Mouse (Mus musculus) gastrocnemius, postnatal 14 days (tissue): Measurements from ENCODE around the gene Prrc2b. TPM values are rescaled to one million over a fixed set of nuclear protein-coding genes. Genes with fewer than 3 reads are reported as not detected.

Experiments
- DNase-seq: peaks from one replicate; pipeline ENCODE4 v3.0.0; 2021; ENCODE audit warnings: mixed read lengths
- intact Hi-C: fragments of 180-260 bp; cut with DNase I; formaldehyde crosslinking; loops from one replicate; pipeline ENCODE4 v1.15.1; 2025; ENCODE audit warnings: low total_unique reads
- total RNA-seq, 2 experiments: library from RNA; stranded (reverse); gene quantifications; 2 replicates each; pipeline ENCODE4 v1.2.3; 2021

Gene Prrc2b
- total RNA-seq, 2 experiments from 2014 or later = 79.2 to 83.9 TPM

DNA sequence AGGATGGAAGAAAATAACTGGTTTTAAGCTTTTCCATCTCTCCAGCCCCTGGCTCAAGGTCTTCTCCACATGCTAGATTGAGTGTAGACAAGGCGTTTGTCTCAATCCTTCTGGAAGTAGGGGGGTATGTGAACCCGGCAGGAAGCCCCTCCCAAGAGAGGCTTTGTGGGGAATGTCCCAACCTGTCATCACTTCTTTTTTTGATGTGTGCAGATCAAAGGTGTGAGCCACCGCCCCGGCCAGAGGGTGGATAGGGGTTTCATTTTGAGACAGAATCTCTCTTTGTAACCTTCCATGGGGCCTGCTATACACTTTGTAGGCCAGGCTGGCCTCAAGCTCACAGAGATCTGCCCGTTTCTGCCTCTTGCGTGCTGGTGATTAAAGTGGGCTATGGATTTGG is 4.7 kb downstream of the Prrc2b start:
- intact Hi-C loops = no loop called here
- no peak for DNase-seq

DNA sequence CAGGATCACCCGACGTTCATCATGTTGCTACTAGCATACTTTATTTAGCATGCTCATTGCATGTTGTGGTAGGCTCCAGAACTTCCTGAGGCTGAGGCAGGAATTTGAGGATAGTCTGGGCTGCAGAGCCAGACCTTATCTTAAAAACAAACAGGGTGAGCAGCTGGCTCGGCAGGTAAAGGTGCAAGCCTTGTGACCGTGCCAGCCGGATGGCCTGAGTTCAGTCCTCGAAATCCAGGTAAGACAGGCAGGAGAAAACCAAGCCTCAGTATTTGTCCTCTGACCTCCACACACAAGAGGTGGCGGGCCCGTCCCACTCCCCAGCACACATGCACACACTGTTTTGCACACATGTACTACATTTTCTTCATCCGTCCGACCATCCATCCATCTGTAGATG is 5.8 kb downstream of the Prrc2b start:
- intact Hi-C loops = no loop called here

DNA sequence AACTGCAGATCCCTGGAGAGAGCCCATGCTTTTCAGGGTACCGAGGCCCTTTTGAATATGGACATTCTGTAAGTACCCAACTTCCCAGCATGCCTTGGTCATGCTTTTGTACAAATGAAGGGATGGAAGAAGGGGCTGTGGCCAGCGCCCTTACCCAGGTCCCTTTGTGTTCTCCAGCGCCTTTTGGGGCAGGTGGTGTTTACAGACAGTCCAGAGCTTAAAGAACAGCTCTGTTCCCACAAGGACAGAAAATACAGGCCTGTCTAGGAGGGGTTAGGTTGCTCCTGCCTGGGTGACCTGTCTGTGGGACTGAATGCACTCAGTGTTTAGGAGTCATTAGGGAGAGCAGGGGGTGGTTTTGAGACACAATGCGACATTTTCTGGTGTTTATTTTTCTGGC is 6.4 kb downstream of the Prrc2b start:
- no peak for DNase-seq
- intact Hi-C loops = no loop called here

More for the DNA sequence above, 5.8 kb downstream of the Prrc2b start:
- no peak for DNase-seq

DNA sequence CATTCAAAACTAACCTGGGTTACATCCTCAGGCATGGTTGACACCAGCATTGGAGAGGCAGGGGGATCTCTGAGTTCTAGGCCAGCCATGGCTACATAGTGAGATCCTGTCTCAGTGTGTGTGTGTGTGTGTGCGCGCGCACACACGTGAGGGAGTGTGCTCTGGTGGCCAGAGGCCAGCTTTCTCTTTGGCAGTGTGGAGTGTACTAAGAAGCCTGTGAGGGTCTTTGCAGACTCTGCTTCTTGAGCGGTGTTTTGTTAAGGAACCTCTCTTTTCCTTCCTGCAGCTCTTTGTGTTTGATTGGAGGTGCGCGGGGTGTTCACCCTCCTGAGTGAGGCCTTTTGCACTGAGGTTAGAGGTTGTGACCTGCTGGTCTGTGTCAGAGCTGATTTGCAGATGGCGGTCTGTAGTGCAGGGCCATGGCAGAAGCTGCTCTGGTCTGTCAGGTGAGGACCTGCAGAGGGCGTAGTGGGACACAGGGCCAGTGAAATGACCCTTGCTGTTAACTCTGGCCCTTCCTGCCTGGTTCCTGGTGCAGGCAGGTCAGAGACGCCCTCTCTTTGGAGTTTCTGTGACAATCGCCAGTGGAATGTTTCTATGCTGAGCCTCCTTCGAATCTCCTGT is 7.8 kb downstream of the Prrc2b start:
- intact Hi-C loops = no loop called here
- DNase-seq = no peak

DNA sequence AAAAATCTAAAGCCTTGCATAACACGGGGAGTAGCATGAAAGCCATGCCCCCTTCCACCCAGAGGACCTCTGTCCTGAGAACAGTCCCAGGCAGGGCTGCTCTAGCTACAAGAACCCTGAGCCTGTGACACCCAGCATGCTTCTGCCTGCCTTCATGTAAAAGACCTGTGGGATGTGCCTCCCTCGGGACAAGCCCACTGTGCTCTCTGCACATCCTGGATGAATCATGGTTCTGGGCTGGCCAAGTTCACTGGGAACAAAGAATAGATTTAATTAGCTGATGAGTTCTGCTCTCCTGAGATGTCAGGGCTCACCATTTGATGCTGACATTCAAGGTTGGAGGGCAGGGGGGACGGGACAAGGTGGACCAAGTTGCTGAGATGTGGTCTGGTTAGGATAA is 9.6 kb downstream of the Prrc2b start:
- intact Hi-C loops = no loop called here
- no peak for DNase-seq

DNA sequence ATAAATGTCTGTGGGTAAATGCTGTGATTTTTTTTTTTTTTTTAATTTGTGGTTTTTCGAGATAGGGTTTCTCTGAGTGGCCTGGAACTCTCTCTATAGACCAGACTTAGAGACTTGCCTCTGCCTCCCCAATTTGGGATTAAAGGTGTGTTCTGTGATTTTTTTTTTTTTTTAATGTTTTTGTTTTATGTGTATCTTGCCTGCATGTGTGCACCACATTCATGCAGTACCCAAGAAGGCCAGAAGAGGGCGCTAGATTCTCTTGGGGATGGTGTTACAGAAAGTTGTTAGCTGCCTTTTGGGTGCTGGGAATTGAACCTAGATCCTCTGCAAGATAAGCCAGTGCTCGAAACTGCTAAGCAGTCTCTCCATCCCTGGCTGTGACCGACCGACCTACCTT is 10.1 kb downstream of the Prrc2b start:
- intact Hi-C loops = no loop called here
- DNase-seq = no peak

DNA sequence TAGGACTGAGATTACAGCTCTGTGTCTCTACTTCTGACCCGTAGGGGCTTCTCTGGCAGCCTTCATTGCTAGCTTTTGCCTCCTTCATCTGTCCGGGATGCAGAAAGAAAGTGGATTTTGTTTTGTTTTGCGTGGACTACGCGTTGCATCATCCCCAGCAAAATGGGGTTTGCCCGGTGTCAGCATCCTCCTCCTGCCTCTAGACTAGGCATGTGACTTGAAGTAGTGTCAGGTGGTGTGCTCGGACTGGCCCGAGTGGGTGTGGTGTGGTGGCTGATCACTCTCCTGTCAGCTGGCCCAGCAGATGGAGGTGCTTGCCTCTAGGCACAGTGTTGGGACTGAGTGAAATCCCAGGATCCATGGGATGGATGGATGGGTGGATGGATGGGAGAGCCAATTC is 11.2 kb downstream of the Prrc2b start:
- intact Hi-C loops = no loop called here
- DNase-seq = no peak

DNA sequence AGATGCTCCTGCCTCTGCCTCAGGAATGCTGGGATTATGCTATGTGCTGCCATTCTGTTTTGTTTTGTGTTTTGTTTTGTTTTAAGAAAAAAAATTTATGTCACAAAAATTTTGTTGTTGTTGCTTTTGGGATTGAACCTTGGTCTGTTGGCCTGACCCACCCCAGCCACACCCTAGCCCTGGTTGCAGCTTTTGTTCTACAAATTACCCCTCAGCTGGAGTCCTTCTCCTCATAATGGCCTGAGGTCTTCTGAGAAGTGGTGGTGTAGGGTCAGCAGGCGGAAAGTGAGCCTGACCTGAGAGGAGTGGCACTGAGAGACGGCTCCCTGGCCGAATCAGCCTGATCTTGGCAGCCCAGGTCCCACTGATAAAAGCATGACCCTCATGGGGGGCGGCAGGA is 11.8 kb downstream of the Prrc2b start:
- intact Hi-C loops = no loop called here
- no peak for DNase-seq

DNA sequence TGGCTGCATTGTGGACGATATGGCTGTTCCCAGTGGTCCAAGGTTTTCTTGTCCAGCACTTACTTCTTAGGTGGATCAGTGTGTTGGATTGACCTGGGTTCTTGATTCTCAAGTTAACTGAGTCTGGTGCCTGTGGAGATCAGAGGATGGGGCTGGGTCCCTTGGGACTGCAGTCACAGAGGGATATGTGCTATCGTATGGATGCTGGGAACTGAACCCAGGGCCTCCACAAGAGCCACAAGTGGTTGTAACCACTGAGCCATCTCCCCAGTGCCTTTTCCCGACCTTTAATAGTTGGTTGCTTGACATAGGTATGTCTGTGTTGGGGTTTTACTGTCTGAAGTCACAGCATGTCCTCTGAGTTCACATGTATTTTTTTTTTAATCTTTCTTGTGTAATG is 12.2 kb downstream of the Prrc2b start:
- no peak for DNase-seq
- intact Hi-C loops = no loop called here

DNA sequence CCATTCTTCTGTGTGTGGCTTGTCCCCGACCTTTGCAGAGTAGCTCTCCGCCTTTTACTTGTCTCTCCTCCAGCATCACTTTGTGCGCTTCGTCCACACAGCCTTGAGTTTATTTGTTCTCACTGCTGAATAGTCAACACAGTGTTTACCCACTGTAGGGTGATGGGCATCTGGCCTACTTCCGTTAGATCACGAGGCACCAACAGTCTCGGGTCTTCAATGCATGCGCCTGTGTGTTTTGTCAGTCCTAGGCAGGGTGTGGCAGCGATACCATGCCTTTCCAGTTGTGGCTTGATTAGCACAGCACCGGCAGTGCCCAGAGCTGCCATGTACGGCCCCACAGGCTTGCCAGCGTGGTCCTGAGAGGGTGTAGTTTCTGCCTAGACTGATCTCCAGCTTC is 13.6 kb downstream of the Prrc2b start:
- intact Hi-C loops = no loop called here
- no peak for DNase-seq

DNA sequence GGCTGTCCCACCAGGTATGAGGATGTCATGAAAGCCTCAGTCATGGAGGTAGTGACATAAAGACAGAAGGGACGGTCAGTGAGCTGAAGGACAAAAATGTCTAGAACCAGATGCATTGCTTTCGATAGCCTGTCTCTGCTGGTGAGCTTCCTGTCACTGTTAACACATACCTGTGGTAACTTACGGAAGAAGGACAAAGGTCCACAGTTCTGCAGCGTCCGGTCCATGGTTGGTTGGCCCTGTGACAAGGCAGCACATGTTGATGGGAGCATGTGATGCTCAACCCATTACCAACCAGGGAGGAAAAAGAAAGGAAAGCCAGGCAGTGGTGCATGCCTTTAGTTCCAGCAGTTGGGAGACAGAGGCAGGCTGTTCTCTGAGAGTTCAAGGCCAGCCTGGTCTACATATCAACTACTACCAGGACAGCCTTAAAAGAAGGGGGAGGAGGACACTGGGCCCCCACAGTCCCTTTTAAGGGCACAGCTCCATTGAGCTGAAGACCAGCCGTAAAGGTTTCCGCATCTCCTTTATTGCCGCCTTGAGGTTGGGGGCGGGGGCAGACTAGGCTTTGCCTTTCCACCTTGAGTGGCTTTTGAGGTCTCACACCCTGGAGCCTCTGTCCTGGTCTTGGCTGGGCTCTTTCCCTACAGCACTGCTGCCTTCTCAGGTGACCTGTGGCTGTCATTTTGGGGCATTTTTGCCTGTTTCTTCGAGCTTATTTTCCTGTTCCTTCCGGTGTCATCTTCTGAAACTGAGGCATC is 14.3 kb downstream of the Prrc2b start:
- no peak for DNase-seq
- intact Hi-C loops = no loop called here

DNA sequence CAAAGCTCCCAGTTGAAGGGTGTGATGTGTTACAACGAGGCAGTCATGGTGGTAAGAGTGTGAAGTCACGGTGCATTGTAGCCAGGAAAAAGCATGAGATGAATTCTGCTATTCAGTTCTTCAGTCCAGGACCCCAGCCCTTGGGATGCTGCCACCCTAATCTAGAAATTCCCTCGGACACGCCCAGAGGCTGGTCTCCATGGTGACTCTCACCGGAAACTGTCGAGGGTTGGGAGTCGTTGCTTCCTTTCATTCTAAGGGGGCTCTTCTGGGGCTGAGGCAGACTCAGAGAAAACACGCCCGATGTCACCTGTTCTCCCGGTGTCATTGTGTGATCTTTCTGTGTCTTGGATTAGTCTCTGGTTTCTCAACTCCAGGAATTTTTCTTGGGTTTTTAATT is 15.7 kb downstream of the Prrc2b start:
- no peak for DNase-seq

DNA sequence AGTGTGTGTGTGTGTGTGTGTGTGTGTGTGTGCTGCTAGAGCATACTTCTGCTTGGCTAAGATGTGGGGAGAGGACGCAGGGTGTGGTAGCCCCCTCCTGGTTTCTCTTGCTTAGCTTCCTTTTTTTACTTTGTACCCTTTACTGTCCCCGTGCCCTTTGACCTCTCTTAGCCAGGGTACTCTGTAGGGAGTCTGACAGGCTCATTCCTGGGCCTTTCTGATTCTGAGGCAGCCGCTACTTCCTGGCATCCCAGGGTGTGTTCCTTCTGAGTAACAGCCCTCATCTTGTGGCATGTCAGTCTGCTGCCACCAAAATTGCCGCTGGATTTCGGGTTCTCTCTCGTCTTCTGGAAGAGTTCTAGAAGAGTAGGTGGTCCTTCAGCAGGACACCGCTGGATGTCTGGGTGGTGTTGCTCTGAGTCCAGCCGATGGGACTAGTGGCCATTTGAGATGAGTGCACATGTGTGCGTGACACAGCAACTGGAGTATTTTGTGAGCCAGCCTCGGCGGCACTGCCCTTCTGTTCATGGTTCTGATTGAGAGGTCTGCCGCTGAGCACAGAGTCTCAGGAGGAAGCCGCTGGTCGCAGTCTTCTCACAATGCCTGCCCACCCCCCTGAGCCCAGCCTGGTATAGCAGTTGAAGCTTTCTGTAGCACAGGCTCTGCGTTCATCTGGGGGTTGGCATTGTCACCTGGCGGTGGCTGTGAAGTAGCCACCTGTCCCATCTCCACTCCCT is 16.3 kb downstream of the Prrc2b start:
- DNase-seq = no peak
- intact Hi-C loops = no loop called here

More for the DNA sequence above, 15.7 kb downstream of the Prrc2b start:
- intact Hi-C loops = no loop called here

DNA sequence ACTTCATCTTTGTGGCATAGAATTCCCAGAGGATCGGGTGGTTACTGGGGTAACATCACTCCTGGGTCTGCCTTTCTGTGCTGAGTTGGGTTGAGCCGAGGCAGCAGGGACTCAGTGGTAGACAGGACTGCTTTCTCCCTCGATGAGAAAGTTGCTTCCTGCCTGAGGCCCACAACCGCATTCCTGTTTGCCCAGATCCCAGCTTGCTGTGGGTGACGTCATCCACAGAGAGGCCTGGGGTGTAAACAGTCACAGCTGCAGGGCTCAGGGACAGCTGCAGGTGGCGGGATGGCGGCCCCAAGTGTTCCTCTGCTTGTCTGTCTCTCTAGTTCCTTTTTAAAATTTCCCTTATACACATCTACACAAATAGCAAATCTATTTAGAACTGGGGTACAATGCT is 16.9 kb downstream of the Prrc2b start:
- intact Hi-C loops = no loop called here
- DNase-seq = peak; percentile 81

DNA sequence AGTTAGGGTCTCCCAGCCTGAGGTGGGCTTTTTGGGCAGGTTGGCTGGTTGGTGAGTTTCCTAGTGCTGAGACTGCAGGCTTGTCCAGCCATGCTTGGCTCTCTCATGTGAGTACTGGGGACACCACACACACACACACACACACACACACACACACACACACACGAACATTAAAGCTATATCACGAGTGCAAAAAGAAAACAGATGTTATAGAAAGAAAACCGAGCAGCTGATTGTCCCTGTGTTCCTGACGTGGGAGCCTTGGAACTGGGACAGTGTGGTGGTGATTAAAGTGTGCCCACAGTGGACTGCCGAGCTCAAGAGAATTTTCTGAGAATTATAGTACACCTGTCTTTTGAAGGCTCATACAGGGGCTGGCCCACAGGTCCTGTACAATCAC is 18.4 kb downstream of the Prrc2b start:
- intact Hi-C loops = no loop called here
- no peak for DNase-seq

DNA sequence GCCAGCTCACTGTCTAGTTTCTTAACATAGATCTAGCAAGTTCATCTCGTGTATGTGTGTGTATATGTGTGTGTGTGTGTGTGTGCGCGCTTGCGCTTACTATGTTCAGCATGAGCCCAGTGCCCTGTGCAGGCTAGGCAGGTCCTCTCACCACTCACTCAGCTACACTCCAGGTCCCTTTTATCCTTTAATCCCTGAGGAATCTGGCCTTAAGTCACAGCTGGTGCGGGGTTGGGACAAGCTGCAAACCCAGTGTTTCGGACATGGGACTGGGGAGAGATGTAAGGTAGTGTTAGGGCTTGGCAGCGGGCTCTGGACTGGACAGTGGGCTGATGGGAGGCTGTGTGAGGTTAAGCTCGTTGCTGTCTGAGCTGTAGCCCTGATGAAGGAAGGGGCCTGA is 19.1 kb downstream of the Prrc2b start:
- intact Hi-C loops = no loop called here

DNA sequence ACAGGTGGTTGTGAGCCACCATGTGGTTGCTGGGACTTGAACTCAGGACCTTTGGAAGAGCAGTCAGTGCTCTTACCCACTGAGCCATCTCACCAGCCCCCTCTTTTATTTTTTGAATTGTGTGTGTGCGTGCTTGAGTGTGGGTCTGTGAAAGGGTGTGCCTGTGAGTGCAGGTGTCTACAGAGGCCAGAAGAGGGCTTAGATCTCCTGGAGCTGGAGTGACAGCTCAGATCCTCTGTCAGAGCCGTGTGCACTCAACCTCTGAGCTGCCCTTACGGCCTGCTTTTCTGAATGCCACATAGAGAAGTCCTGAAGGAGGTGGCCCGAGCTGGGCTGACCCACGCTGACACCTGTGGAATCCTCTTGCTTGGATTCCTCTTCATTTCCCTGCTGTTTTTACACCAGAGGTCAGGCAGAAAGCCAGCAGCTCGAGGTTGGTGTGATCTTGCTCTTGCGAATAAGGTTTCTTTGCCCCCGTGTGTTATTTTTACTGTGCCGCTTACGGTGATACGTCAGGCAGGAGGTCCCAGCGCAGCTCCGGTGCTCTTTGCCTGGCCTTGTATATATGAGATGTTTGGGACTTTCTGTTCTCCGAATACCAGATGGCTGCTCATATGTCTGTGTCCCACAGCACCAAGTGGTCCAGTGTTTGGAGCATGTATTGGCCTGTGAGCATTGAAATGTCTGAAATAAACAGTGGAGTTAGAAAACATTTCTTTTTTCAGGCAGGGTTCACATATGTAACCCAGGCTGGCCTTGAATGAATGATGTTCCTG is 21.0 kb downstream of the Prrc2b start:
- intact Hi-C loops = no loop called here

More for the DNA sequence above, 19.1 kb downstream of the Prrc2b start:
- no peak for DNase-seq

DNA sequence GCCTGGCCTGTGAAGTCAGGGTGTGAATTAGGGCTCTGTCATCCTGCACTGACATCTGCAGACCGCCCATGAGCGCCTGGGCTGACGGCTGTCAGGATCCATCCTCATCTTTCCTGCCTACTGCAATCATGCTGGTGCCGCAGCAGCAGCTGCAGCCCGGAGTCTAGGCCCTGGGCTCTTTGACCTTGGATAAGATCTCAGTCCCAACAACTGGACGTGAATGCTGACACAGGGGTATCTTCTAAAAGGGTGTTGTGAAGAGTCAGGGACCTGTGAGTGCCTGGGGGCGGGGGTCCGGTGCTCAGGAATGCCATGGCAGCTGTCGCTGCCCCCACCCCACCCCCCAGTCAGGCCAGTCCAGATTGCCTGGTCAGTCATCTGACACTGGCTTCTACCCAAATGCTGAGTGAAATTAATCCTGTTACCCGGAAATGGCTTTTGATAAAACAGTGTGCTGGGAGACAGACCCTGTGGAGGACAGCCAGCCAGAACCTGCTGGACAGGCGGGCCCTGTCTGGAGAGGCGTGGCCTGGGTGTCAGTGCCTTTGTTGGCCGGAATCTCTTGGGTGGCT is 23.4 kb downstream of the Prrc2b start:
- intact Hi-C loops = no loop called here
- peak; percentile 76 for DNase-seq

More for the DNA sequence above, 21.0 kb downstream of the Prrc2b start:
- DNase-seq = no peak

DNA sequence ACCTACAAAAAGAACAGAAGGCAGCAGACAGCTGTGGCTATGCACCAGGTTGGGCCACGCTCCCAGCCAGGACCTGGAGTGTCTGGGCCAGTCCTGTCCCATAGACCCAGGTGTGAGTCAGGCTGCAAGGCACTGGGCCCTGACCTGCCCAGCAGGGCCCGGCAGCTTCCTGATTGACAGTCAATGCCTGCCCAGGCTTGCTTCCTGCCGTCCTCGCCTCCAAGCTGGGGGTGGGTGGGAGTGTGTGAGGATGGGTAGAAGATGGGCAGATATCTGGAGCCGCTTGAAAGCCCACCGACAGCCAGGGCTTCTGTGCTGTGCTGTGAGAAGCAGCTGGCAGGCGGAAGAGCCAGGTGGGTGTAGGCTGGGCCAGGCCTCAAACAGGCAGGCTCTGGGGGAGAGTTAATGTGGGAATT is 24.2 kb downstream of the Prrc2b start:
- no peak for DNase-seq
- intact Hi-C loops = no loop called here

DNA sequence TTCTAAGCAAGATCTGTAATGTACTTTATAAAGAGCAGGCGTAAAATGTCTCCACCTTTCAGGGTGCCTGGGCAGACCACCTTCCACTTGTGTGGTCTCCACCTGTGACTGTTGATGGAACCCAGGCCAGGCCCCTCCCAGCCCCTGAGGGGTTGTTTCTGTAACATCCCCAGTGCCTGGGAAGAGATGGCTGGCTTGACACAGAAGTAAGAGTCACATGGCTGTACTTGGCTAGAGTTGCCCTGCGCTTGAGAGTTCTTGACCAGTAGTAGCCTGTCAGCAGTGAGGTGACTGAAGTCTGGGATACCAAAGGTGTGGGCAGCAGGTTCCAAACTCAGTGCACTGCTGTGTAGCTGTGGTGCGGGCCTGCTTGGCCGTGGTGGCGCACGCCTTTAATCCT is 24.6 kb downstream of the Prrc2b start:
- intact Hi-C loops = no loop called here
- DNase-seq = no peak
